Mouse (Mus musculus): ENCODE measurements at regions not wholly inside any gene's neighbourhood (a gene's known extent, or its start where the extent isn't known, plus 50 kb on each side); places are given as distances from the start of the nearest gene placed in this dataset.

- no peak for ATAC-seq (replicated peaks; ENCODE audit: low FRiP score, poor library complexity, severe bottlenecking)
These were observed 251.2 kb upstream of the Igfbp7 start for GRCm38 (mm10) chr5:77659016-77659415.

GRCm38 (mm10) chr5:77644651-77645050 is 236.8 kb upstream of the Igfbp7 start:
- ATAC-seq (replicated peaks; ENCODE audit: low FRiP score, poor library complexity, severe bottlenecking), result no peak

- ATAC-seq (replicated peaks; ENCODE audit: low FRiP score, poor library complexity, severe bottlenecking), result no peak
These were observed 212.6 kb upstream of the Igfbp7 start for GRCm38 (mm10) chr5:77620402-77620801.

- no peak for ATAC-seq (replicated peaks; ENCODE audit: low FRiP score, poor library complexity, severe bottlenecking)
These were observed 202.7 kb upstream of the Igfbp7 start for GRCm38 (mm10) chr5:77610496-77610895.

- ATAC-seq (replicated peaks; ENCODE audit: low FRiP score, poor library complexity, severe bottlenecking), result no peak
These were observed 186.9 kb upstream of the Igfbp7 start for GRCm38 (mm10) chr5:77594719-77595118.

- no peak for ATAC-seq (replicated peaks; ENCODE audit: low FRiP score, poor library complexity, severe bottlenecking)
These were observed 181.4 kb upstream of the Igfbp7 start for GRCm38 (mm10) chr5:77589252-77589651.

GRCm38 (mm10) chr5:77581702-77582101 is 173.9 kb upstream of the Igfbp7 start:
- ATAC-seq (replicated peaks; ENCODE audit: low FRiP score, poor library complexity, severe bottlenecking), result no peak

GRCm38 (mm10) chr5:77581106-77581638 is 173.3 kb upstream of the Igfbp7 start:
- ATAC-seq (replicated peaks; ENCODE audit: low FRiP score, poor library complexity, severe bottlenecking), result no peak

GRCm38 (mm10) chr5:77579826-77580745 is 172.2 kb upstream of the Igfbp7 start:
- ATAC-seq (replicated peaks; ENCODE audit: low FRiP score, poor library complexity, severe bottlenecking), result no peak

- ATAC-seq (replicated peaks; ENCODE audit: low FRiP score, poor library complexity, severe bottlenecking), result no peak
These were observed 169.0 kb upstream of the Igfbp7 start for GRCm38 (mm10) chr5:77576881-77577280.

GRCm38 (mm10) chr5:77575780-77576179 is 167.9 kb upstream of the Igfbp7 start:
- no peak for ATAC-seq (replicated peaks; ENCODE audit: low FRiP score, poor library complexity, severe bottlenecking)

GRCm38 (mm10) chr5:77570364-77570763 is 162.5 kb upstream of the Igfbp7 start:
- ATAC-seq (replicated peaks; ENCODE audit: low FRiP score, poor library complexity, severe bottlenecking), result no peak

- ATAC-seq (replicated peaks; ENCODE audit: low FRiP score, poor library complexity, severe bottlenecking), result no peak
These were observed 160.3 kb upstream of the Igfbp7 start for GRCm38 (mm10) chr5:77568121-77568520.

GRCm38 (mm10) chr5:77552580-77552979 is 144.7 kb upstream of the Igfbp7 start:
- ATAC-seq (replicated peaks; ENCODE audit: low FRiP score, poor library complexity, severe bottlenecking), result no peak

GRCm38 (mm10) chr5:77552081-77552480 is 144.2 kb upstream of the Igfbp7 start:
- ATAC-seq (replicated peaks; ENCODE audit: low FRiP score, poor library complexity, severe bottlenecking), result no peak

GRCm38 (mm10) chr5:77546001-77546620 is 138.3 kb upstream of the Igfbp7 start:
- ATAC-seq (replicated peaks; ENCODE audit: low FRiP score, poor library complexity, severe bottlenecking), result no peak

GRCm38 (mm10) chr5:77532261-77533015 is 124.6 kb upstream of the Igfbp7 start:
- ATAC-seq (replicated peaks; ENCODE audit: low FRiP score, poor library complexity, severe bottlenecking), result no peak

GRCm38 (mm10) chr5:77530376-77530775 is 122.5 kb upstream of the Igfbp7 start:
- no peak for ATAC-seq (replicated peaks; ENCODE audit: low FRiP score, poor library complexity, severe bottlenecking)

GRCm38 (mm10) chr5:77517252-77517651 is 109.4 kb upstream of the Igfbp7 start:
- ATAC-seq (replicated peaks; ENCODE audit: low FRiP score, poor library complexity, severe bottlenecking), result no peak

GRCm38 (mm10) chr5:77515448-77515847 is 107.6 kb upstream of the Igfbp7 start:
- ATAC-seq (replicated peaks; ENCODE audit: low FRiP score, poor library complexity, severe bottlenecking), result no peak
